Comparison of ENCODE assay signal across 8 mouse cellular contexts in genomic region chr3:81932141-81933101, GRCm38 (mm10). TPM values are rescaled to one million over a fixed set of nuclear protein-coding genes. Genes with fewer than 3 reads are reported as not detected.
DNase-seq lines count a peak whose midpoint lies in the region; ATAC-seq and TF ChIP-seq lines count a peak whose summit lies in the region.

Gene Ctso, plus strand, starts transcription at chr3:81932601.

- H3K27me3 ChIP-seq in forebrain, embryonic 16.5 days (replicated peaks; ENCODE audit: control insufficient read depth, insufficient read depth, low read length), result no peaks in the 10 kb centered on the region
- no peaks in the 10 kb centered on the region for H3K27me3 ChIP-seq in liver, postnatal 0 days (ENCODE audit: insufficient read depth, low read length)
- no peaks in the 10 kb centered on the region for H3K27me3 ChIP-seq in neural tube, embryonic 13.5 days

- no peaks in the 10 kb centered on the region for H3K9me3 ChIP-seq in ES-E14 (ENCODE audit: control insufficient read depth, insufficient read depth, low read depth, low read length)
- no peaks in the 10 kb centered on the region for H3K9me3 ChIP-seq in forebrain, embryonic 16.5 days (ENCODE audit: control insufficient read depth, low read length)
- H3K9me3 ChIP-seq in liver, postnatal 0 days (ENCODE audit: low read length), result no peaks in the 10 kb centered on the region
- H3K9me3 ChIP-seq in neural tube, embryonic 13.5 days, result no peaks in the 10 kb centered on the region

- peak; percentile 69 for DNase-seq in ES-E14 (ENCODE audit: low read depth, low spot score)
- peak; percentile 85 to 88 for DNase-seq in cerebellum, adult 18-20 months
- peak; percentile 76 for DNase-seq in heart, postnatal 25 days (ENCODE audit: low spot score)
- peak; percentile 91 for DNase-seq in layer of hippocampus, adult 11-12 months (ENCODE audit: low spot score)
- DNase-seq in liver, postnatal 0 days, result peak; percentile 89
- DNase-seq in telencephalon, adult 2 months (ENCODE audit: low read depth, low spot score), result peak; percentile 79

- WGBS in forebrain, embryonic 16.5 days, result 6% methylated on average over 27 of the region's 27 CpGs
- WGBS in liver, postnatal 0 days (ENCODE audit: insufficient replicate concordance), result 11% methylated on average over 27 of the region's 27 CpGs
- whole genome bisulfite sequencing in neural tube, embryonic 13.5 days, result 10% methylated on average over 27 of the region's 27 CpGs

- H3K27ac ChIP-seq in ES-E14 (ENCODE audit: insufficient read depth, low read depth, low read length, poor library complexity, severe bottlenecking), result no peak within 1 kb of the TSS
- peak within 1 kb of the TSS; percentile 70 for H3K27ac ChIP-seq in forebrain, embryonic 16.5 days (ENCODE audit: low read length)
- peak within 1 kb of the TSS; percentile 92 for H3K27ac ChIP-seq in liver, postnatal 0 days (ENCODE audit: low read depth)
- H3K27ac ChIP-seq in neural tube, embryonic 13.5 days (replicated peaks), result peak within 1 kb of the TSS; percentile 86

- peak; percentile 85 for TF ChIP-seq CTCF in liver, postnatal 0 days (IDR thresholded peaks at IDR 0.05; ENCODE audit: low read depth)

- intact Hi-C loops in heart, postnatal 25 days (cut with DNase I), result loop anchor here (10.0 kb wide), 1 partner anchor 422 kb away; the partner anchor contains the start of gene Map9

- peak; percentile 36; the same call in 1 of the 2 replicates for TF ChIP-seq EP300 in liver, postnatal 0 days (IDR thresholded peaks at IDR 0.05; ENCODE audit: low read depth)

- H3K4me1 ChIP-seq in ES-E14 (ENCODE audit: control insufficient read depth in 2 of 2, insufficient read depth in 2 of 2, low read length in 2 of 2, poor library complexity in 1 of 2), result no peaks in the 10 kb centered on the region
- H3K4me1 ChIP-seq in forebrain, embryonic 16.5 days (replicated peaks; ENCODE audit: control insufficient read depth, insufficient read depth, low read length), result 0 out of 2 replicates have a peak, but pooled peaks cover 4% of the 10 kb centered on the region
- H3K4me1 ChIP-seq in liver, postnatal 0 days (ENCODE audit: insufficient read depth), result peaks cover 8% of the 10 kb centered on the region; the same call in 1 of the 2 replicates
- H3K4me1 ChIP-seq in neural tube, embryonic 13.5 days (replicated peaks), result peaks cover 13% of the 10 kb centered on the region

- H3K36me3 ChIP-seq in ES-E14 (ENCODE audit: control insufficient read depth, insufficient read depth, low read length, poor library complexity, severe bottlenecking), result no peaks in the 10 kb centered on the region
- H3K36me3 ChIP-seq in forebrain, embryonic 16.5 days (ENCODE audit: control insufficient read depth, insufficient read depth), result no peaks in the 10 kb centered on the region
- no peaks in the 10 kb centered on the region for H3K36me3 ChIP-seq in liver, postnatal 0 days (replicated peaks; ENCODE audit: insufficient read depth, low read length)
- no peaks in the 10 kb centered on the region for H3K36me3 ChIP-seq in neural tube, embryonic 13.5 days

- in situ Hi-C loops in ES-E14 (cut with MboI; ENCODE audit: low sequenced_read_pairs in 2 of 2, unreplicated experiment in 2 of 2), result no loop called here

- peak within 1 kb of the TSS; percentile 64 to 80 for H3K4me3 ChIP-seq in ES-E14 (ENCODE audit: insufficient read depth in 1 of 2, low read depth in 1 of 2, low read length in 2 of 2, poor library complexity in 1 of 2, severe bottlenecking in 1 of 2)
- peak within 1 kb of the TSS; percentile 89 for H3K4me3 ChIP-seq in forebrain, embryonic 16.5 days (replicated peaks; ENCODE audit: low read length)
- peak within 1 kb of the TSS; percentile 87 for H3K4me3 ChIP-seq in liver, postnatal 0 days (ENCODE audit: low read depth, low read length)
- H3K4me3 ChIP-seq in neural tube, embryonic 13.5 days, result peak within 1 kb of the TSS; percentile 69

- H3K9ac ChIP-seq in ES-E14 (ENCODE audit: insufficient read depth, low read depth, low read length, poor library complexity, severe bottlenecking), result peak within 1 kb of the TSS; percentile 79
- H3K9ac ChIP-seq in forebrain, embryonic 16.5 days (replicated peaks; ENCODE audit: low read depth, low read length), result peak within 1 kb of the TSS; percentile 86
- H3K9ac ChIP-seq in liver, postnatal 0 days (replicated peaks), result peak within 1 kb of the TSS; percentile 92
- peak within 1 kb of the TSS; percentile 77 for H3K9ac ChIP-seq in neural tube, embryonic 13.5 days

- H3K4me2 ChIP-seq in forebrain, embryonic 16.5 days (ENCODE audit: low read length), result peak within 1 kb of the TSS; percentile 68
- H3K4me2 ChIP-seq in liver, postnatal 0 days (ENCODE audit: low read depth, low read length), result peak within 1 kb of the TSS; percentile 63
- H3K4me2 ChIP-seq in neural tube, embryonic 13.5 days, result peak within 1 kb of the TSS; percentile 63

- peak; percentile 94 for ATAC-seq in forebrain, embryonic 16.5 days
- ATAC-seq in liver, postnatal 0 days, result peak; percentile 93
- peak; percentile 93 for ATAC-seq in neural tube, embryonic 13.5 days (ENCODE audit: low read depth)

TF ChIP-seq in ES-E14, 5 proteins besides CTCF, POLR2A, EP300 and RAD21:
- TF ChIP-seq MAFK (IDR thresholded peaks at IDR 0.05; ENCODE audit: insufficient read depth, low read depth, low read length) (no peak), ZC3H11A (IDR thresholded peaks at IDR 0.05; ENCODE audit: borderline replicate concordance, low read depth, low read length) (peak; percentile 41; the same call in 1 of the 2 replicates)

RNA-seq across cellular contexts. Expression of gene Ctso, which starts in this region (rescaled TPM):
- 0.32 and 0.49 TPM in 2 replicates for total RNA-seq in ES-E14 (2012; rRNA removed)
- 6.8 and 7.7 TPM in 2 replicates for polyA plus RNA-seq in forebrain, embryonic 16.5 days (2015; fragmentation: Nextera tagmentation; extraction: Ambion mirVana)
- 1 to 10 TPM; 8.1 to 8.3 TPM for total RNA-seq in heart, postnatal 25 days (2021)
- 33.7 and 35.6 TPM in 2 replicates for polyA plus RNA-seq in liver, postnatal 0 days (2015; fragmentation: Nextera tagmentation; extraction: Ambion mirVana)
- 9.0 and 10.1 TPM in 2 replicates for polyA plus RNA-seq in neural tube, embryonic 13.5 days (2015; fragmentation: Nextera tagmentation; extraction: Ambion mirVana)

Comparison
In these comparisons a context has a peak if more than half of its experiments do, and no peak if none do; other contexts are left out.
1. Peak in DNase-seq, H3K4me3 ChIP-seq and H3K9ac ChIP-seq in ES-E14; RNA of the gene not detected or under 1 TPM.